Mouse (Mus musculus): ENCODE measurements around the gene Tpra1. TPM values are rescaled to one million over a fixed set of nuclear protein-coding genes. Genes with fewer than 3 reads are reported as not detected.

Tpra1 gene
- total RNA-seq, 2 experiments from 2014 or later = 39.2 to 46.8 TPM

GRCm38 (mm10) chr6:88918802-88919201 is 16.8 kb downstream of the Tpra1 start:
- no peak for DNase-seq (ENCODE audit: low spot score in 2 of 2)
- intact Hi-C loops (cut with DNase I) = no loop called here

DNA sequence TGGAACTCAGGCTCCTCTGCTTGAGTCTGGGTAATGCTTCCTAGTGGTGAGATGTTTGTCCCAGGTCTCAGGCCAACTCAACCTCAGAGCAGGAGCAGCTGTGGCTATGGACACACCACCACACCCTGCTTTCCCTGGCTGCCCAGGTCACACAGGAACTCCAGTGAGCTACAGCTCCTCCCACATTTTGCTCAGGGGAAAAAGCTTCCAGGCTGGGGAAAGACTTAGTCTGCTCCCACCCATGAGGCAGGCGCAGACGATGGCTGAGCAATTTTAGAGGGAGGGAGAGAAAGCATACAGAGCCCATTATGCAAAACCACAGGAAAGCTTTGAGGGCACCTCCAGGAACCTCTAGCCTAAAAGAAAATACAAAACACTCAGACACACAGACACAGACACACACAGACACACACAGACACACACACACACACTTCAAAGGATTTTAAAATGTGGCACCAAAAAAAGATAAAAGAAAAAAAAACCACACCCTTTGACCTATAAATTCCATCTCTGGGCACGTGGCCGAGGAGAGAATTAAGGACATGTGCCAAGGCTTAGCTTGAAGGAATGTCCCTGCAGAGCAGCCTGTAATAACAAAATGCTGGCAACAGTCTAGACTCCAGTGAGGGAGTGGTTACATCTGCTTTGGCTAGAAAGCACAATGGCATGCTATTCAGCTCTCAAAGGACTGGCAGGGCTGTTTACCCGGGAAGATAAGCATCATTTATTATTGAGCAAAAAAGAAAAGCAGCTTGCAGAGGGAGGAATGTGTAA is 22.6 kb downstream of the Tpra1 start:
- intact Hi-C loops (cut with DNase I) = loop anchor here (5.0 kb wide), 2 partner anchors 438 to 733 kb away; partner anchors contain the start of gene Plxna1
- no peak for DNase-seq (ENCODE audit: low spot score in 2 of 2)

DNA sequence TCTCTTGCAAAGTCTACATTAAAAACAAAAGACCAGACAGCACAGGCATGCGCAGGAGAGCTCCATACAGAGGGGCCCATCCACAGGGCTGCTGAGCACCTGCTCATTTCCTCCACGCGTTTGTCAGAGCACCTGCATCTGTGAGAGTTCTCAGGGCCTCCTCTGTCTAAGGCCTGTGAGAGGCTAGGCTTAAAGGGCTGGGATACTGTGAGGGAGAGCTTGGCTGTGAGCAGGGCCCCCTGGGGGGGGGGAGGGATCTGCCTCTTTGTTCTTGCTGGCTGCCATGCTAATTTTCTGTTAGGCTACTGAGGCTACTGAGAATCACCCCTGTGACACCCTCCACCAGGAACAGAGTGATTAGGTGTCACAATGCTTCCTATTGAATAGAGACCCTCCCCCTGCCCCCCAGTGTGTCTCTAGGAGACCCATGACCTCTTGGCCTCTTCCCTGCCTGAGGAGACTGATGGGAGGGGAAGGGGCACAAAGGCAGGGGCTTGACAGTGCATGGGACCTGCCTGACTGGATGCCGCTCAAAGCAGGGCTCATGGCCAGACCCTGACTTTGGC is 23.7 kb downstream of the Tpra1 start:
- intact Hi-C loops (cut with DNase I) = loop anchor here (2.0 to 5.0 kb wide), 4 partner anchors 437 to 732 kb away; partner anchors contain the start of gene Plxna1
- no peak for DNase-seq (ENCODE audit: low spot score in 2 of 2)

GRCm38 (mm10) chr6:88926870-88927269 is 24.8 kb downstream of the Tpra1 start:
- intact Hi-C loops (cut with DNase I) = loop anchor here (2.0 to 5.0 kb wide), 4 partner anchors 435 to 730 kb away; partner anchors contain the start of gene Plxna1
- DNase-seq (ENCODE audit: low spot score in 2 of 2) = no peak

DNA sequence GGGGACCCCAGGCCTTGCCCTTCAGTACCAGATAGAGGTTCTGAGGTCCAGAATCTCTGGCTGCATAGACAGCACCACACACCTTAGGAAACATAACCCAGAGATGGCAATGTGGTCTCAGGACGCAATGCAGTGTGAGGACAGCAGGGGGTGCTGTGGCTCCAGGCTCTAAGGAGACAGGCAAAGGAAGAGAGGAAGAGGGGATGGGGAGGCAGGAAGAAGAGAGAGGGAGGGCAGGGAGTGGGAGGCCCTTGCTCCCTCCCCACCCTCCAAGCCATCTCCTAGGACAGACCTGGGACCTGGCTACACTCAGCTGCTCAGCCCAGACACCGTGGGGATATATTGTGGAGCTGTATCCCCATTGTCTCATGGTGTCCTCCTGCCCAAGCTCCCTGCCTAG is 25.5 kb downstream of the Tpra1 start:
- peak; percentile 86 to 91 for DNase-seq (ENCODE audit: low spot score in 2 of 2)
- intact Hi-C loops (cut with DNase I) = loop anchor here (2.0 to 5.0 kb wide), 4 partner anchors 435 to 730 kb away; partner anchors contain the start of gene Plxna1

DNA sequence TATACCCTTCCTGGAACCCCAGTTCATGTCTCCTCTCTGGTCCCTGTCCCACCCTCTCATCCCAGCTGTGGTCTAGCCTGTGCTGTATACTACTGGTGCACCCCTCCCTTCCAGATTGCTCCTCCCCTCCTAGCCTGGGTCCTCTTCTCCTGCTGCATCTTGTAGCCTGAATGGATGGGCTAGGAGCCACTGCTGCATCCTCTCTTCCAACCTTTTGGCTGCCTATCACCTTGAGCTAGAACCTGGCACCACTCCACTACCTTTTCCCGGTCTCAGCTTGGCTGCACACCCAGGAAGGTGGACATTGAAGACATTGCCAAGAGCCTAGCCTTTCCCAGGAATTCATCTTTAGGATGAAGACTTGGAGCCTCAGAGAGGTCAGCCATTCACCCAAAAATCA is 26.0 kb downstream of the Tpra1 start:
- intact Hi-C loops (cut with DNase I) = loop anchor here (5.0 kb wide), 2 partner anchors 434 to 729 kb away; partner anchors contain the start of gene Plxna1
- no peak for DNase-seq (ENCODE audit: low spot score in 2 of 2)

DNA sequence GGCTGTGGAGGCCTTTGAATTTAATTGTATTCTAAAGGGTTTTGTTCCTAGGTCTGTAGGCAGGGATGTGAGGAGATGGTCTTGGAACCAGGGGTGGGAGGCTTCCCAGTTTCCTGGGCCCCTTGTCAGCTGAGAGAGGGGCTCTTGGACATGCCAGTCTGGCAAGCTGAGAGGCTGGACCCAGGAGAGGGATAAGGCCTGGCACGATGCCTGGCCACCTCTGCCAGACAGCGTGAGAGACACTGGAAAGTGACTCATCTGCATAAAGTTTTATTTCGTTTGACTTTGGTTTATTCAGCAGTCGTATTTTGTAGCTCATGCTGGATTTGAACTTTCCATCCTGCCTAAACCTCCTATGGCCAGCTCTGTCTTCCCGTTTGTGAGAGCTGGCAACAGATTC is 26.5 kb downstream of the Tpra1 start:
- no peak for DNase-seq (ENCODE audit: low spot score in 2 of 2)
- intact Hi-C loops (cut with DNase I) = loop anchor here (5.0 kb wide), 2 partner anchors 434 to 729 kb away; partner anchors contain the start of gene Plxna1

DNA sequence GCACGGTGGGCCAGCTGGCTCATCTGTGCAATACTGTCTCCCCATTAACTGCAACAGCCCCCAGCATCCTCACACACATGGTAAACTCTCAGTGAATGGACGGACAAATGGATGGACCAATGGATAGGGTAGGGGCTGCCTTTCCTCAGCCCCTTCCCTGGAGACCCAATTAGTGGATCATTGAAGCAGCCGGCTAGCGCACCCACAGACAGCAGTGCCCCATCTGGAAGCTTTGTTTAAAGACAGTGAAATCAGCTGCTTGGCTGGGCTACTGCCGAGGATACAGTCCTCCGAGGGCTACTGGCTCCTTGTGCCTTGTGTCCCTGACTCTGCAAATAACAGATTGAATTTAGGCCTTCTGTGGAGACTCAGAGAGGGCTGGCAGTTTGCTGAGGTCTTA is 27.4 kb downstream of the Tpra1 start:
- intact Hi-C loops (cut with DNase I) = loop anchor here (5.0 kb wide), 2 partner anchors 433 to 728 kb away; partner anchors contain the start of gene Plxna1
- DNase-seq (ENCODE audit: low spot score in 2 of 2) = no peak

DNA sequence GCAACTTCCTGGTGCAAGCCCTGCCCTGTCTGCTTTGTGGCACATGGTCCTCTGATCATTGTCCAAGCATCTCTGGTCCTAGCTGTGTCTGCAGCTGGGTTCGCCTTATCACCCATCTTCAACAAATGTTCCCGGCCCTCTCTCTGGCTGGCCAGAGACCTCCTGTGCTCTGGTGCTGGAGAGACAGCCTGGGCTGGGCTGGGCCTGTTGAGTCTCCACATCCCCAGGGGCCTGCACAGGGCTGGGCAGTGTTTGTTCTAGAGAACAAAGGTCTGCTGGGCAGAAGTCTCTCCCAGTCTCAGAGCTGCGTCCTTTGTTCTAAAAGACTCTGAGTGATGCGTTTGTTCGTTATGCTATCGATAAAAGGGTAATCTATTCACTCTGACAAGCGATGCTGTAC is 28.0 kb downstream of the Tpra1 start:
- DNase-seq (ENCODE audit: low spot score in 2 of 2) = no peak
- intact Hi-C loops (cut with DNase I) = no loop called here

GRCm38 (mm10) chr6:88931449-88931848 is 29.4 kb downstream of the Tpra1 start:
- no peak for DNase-seq (ENCODE audit: low spot score in 2 of 2)
- intact Hi-C loops (cut with DNase I) = no loop called here

DNA sequence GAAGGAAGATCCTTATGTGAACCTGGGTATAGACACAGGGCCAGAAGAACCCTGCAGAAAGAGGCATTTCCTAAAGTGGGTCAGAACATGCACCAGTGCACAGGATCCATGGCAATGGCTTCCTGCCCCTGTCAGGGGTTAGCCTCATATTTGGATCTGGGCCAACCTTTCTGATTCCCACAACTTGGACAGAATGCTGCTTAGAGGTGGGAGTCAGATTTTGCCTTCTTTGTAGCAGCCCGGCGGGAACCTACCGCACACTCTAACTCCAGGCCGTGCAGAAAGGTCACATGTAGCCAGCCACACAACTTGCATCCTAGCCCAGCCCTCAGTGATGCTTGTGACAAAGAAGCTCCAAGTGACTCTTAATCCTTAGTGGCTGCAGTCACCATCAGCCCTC is 32.1 kb downstream of the Tpra1 start:
- no peak for DNase-seq (ENCODE audit: low spot score in 2 of 2)
- intact Hi-C loops (cut with DNase I) = loop anchor here (2.0 kb wide), 1 partner anchor 619 kb away; no protein-coding TSS in a partner anchor

GRCm38 (mm10) chr6:88934816-88935215 is 32.8 kb downstream of the Tpra1 start:
- intact Hi-C loops (cut with DNase I) = loop anchor here (2.0 to 5.0 kb wide), 4 partner anchors 112 to 618 kb away; no protein-coding TSS in a partner anchor
- DNase-seq (ENCODE audit: low spot score in 2 of 2) = peak; percentile 68 to 90

DNA sequence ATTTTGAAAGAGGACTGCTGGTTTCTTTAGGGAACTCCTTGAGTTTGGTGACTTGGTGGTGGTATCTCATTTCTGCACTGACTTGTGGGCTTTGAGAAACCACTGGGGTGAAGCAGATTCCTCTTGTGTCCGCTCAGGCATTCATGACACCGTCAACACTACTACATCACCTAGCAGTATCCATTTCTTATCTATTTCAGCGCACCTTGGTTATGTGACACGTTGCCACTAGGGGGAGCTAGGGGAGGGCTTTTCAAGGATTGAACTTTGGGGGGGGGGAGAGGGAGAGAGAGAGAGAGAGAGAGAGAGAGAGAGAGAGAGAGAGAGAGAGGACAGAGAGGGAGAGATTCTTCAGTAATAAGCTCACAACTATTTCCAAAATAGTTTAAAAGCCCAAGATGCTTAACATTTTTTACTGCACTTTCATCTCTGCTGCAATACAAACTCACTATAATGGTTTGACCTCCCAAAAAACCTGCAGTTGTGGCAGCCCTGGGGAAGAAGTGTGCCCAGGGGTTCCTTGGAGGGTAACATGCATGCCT is 33.8 kb downstream of the Tpra1 start:
- peak; percentile 67 to 72 for DNase-seq (ENCODE audit: low spot score in 2 of 2)
- intact Hi-C loops (cut with DNase I) = loop anchor here (2.0 to 5.0 kb wide), 4 partner anchors 111 to 617 kb away; no protein-coding TSS in a partner anchor

DNA sequence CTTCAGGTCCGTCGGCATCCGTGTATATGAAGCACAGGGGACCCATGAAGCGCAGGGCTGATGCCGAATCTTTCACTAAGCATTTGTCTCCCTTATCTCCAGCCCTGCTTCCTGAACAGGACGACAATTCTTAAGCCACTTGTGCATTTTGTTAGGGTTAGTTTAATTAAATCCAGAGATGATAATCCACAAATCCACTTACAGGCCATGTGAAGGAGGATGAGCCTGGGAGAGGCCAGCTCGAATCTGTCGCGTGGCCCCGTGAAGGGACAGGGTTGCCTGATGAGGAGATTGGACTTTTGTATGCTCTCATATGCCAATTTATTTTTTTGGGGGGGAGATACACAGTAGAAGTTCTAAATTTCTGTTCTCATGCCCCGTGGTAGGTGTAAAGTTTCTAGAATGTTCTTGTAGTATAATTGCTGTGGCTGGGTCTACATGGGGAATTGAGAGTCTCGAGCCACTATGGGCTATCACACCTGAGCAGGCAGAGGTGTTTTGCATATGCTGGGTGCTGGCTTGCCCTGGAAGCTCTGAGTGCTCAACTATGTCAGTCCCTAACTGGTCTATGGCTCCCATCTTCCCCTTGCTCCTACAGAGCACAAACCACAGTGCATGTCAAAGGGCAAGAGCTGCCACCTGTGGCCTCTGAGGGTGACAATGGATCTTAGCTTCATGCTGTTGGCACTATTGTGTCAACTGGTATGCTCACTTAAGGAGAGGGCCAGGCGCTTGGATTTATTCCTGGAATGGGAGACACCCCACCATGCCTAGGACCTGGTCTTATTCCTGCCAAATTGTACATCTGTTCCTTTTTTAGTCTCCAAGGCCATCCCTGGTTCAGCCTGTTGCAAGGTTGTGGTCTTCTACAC is 34.5 kb downstream of the Tpra1 start:
- intact Hi-C loops (cut with DNase I) = loop anchor here (5.0 kb wide), 3 partner anchors 111 to 301 kb away; no protein-coding TSS in a partner anchor
- no peak for DNase-seq (ENCODE audit: low spot score in 2 of 2)

DNA sequence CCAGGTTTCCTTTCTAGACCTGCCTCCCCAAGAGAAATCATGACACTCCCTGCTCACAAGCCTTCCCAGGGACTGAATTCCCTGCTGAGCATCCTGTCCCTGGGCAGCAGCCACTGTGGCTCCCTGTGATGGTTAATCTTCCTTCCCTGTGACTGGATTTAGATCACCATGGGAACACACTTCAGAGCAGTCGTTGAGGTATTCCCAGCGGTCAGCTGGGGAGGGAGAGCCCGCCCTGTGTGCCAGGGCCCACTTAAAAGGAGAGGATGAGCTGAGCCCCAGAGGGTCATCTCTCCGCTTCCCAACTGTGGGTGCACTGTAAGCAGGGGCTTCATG is 35.1 kb downstream of the Tpra1 start:
- intact Hi-C loops (cut with DNase I) = loop anchor here (5.0 kb wide), 3 partner anchors 110 to 300 kb away; no protein-coding TSS in a partner anchor
- peak in 1 of 2 experiments; percentile 45 for DNase-seq (ENCODE audit: low spot score in 2 of 2)

DNA sequence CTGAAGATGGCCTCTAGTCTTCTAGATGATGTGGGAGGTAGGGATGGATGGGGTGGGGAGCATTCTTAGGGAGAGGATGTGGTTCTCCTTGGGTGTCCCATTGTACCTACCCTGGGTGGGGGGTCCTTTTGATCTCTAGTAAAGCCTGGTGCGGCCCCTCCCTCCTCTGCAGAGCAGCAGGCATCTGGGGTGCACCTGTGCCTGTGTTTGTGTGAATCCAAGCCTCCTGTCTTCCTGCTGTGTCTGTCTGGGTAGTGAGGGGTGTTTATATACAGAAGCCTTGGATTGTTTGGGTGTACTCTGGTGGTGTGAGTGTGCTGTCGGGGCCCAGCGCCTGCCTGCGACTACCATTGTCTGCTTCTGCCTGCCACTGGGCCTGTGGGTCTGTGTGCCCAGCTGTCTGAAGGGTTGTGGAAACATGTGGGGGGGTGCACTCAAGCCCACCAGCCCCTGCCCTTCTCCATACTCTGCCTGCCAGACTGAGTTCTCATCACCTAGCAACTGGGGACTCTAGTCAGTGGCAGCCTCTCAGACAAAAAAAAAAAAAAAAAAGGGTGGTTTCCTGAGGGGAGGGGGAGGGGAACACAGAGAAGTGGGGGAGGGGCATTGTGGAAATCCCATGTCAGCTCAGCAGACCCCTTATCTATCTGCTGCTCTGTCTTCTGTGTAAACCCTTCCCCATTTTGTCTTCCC is 36.1 kb downstream of the Tpra1 start:
- intact Hi-C loops (cut with DNase I) = loop anchor here (2.0 to 5.0 kb wide), 4 partner anchors 27 to 299 kb away; no protein-coding TSS in a partner anchor
- no peak for DNase-seq (ENCODE audit: low spot score in 2 of 2)

GRCm38 (mm10) chr6:88938664-88939055 is 36.6 kb downstream of the Tpra1 start:
- DNase-seq (ENCODE audit: low spot score in 2 of 2) = no peak
- intact Hi-C loops (cut with DNase I) = loop anchor here (1.0 to 5.0 kb wide), 5 partner anchors 26 to 299 kb away; no protein-coding TSS in a partner anchor

- intact Hi-C loops (cut with DNase I) = loop anchor here (1.0 to 5.0 kb wide), 5 partner anchors 25 to 298 kb away; no protein-coding TSS in a partner anchor
- peak; percentile 67 to 89 for DNase-seq (ENCODE audit: low spot score in 2 of 2)
Observed at GRCm38 (mm10) chr6:88939281-88940089, 37.4 kb downstream of the Tpra1 start.

All from left cerebral cortex, postnatal 25 days (tissue).